Mouse (Mus musculus): ENCODE data around the gene 1700022I11Rik. TPM values are rescaled to one million over a fixed set of nuclear protein-coding genes. Genes with fewer than 3 reads are reported as not detected.

Gene 1700022I11Rik
- polyA plus RNA-seq, 1 experiment, result not detected

DNA sequence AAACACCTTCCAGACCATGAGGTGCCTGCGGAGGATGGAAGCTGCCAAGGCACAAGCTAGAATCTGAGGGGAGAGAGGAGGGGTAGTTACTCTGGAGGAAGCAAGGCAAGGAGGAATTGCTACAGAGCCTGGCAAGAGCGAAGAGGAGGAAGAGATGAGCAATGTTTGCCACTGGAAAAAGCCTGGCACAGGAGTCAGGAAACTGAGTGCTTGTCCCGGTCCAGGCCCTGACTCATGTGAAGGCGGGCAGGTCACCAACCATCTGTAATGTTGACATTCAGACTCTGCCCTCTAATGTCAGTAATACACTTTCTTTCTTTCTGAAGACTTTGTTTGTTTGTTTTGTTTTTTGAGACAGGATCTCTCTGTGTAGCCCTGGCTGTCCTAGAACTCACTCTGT is 48.8 kb downstream of the 1700022I11Rik start:
- TF ChIP-seq GATA1 (IDR thresholded peaks at IDR 0.05; ENCODE audit: low read length), result no peak

DNA sequence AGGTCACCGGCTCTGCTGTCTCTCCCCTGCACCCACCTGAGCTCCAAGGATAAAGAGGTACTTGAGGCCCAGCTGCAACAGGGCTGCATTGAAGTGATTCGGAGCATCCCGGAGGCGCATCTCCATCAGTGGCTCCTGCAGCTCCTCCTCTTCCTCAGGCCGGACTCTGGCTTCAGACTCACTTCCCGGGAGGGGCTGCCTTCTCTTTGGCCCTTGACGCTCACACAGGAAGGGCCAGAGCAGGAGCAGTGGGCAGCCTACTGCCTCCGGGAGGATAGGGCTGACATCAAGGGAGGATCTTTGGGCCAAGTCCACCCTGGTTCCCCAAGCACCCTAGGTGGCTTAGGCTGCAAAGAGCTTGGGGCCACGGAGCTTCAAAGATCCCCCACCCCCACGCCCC is 49.8 kb downstream of the 1700022I11Rik start:
- TF ChIP-seq GATA1 (IDR thresholded peaks at IDR 0.05; ENCODE audit: low read length), result no peak

DNA sequence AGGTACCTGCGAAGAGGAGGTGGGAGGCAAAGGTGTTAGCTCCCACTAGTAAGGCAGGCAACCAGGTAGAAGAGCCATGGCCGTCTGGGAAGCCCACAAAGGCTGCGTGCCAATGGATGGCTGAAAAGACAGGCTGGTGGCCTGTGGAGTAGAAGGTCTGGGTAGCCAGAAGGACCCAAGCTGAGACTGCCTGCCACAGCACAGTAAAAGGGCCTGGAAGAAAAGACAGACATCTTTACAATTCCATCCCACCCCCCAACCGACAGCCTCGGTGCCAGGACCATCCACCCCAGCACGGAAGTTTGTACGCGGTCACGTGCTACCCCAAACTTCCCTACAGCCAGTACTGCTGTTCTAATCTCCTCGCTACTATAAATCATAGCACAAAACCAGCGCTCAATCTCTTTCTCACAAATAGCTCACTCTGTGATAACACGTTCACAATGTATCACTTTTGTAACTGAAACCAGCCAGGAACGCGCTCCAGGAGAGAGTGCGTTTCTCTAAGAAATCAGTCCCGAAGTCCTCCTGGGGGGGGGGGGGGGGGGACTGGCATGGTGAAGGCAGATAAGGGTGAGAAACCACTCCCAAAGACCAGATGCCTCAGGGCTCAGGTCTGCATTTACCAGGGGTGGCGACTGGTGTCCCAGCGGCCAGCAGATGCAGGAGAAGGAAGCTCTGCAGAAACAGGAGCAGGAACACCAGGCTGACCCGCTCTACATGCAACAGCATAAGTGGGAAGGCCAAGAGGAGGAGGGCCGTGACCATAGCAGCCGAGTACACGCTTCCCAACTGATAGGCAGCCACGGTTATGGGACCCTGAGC is 50.4 kb downstream of the 1700022I11Rik start:
- no peak for TF ChIP-seq GATA1 (IDR thresholded peaks at IDR 0.05; ENCODE audit: low read length)

DNA sequence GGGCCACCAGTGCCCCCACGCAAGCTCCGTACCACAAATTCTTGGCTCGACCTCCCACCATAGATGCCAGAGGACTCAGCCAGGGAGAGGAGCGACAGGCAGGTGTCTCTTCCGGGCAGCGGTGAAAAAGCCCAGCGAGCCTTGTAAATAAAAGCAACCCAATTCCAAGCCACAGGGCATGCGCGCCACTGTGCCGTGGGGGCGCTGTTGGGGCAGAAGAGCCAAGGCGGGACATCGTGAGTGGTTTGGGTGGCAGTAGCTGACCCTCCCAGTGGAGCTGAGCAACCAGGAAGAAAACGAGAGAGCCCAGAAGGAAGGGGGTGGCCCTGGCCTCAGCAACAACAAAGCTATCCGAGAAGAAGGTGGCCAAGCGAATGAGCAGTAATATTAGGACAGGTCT is 51.5 kb downstream of the 1700022I11Rik start:
- TF ChIP-seq GATA1 (IDR thresholded peaks at IDR 0.05; ENCODE audit: low read length), result no peak

DNA sequence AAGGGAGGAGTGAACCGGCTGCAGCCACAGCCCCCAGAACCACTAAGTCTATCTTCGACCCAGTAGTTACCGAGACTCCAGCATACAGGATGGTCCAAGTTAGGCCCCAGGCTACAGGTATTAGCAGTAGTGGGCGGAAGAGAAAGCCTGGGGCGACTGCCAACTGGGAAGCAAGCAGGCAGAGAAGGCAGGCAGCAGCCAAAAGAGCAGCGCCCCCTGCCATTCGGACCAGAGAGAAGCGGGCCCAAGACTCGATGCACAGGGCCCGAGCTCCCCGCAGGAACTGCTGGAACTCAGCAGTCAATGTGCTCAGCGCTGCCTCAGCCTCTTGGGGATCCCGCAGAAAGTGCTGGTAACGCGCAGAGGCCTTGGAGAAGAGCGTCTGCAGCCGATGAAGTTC is 51.9 kb downstream of the 1700022I11Rik start:
- no peak for TF ChIP-seq GATA1 (IDR thresholded peaks at IDR 0.05; ENCODE audit: low read length)

DNA sequence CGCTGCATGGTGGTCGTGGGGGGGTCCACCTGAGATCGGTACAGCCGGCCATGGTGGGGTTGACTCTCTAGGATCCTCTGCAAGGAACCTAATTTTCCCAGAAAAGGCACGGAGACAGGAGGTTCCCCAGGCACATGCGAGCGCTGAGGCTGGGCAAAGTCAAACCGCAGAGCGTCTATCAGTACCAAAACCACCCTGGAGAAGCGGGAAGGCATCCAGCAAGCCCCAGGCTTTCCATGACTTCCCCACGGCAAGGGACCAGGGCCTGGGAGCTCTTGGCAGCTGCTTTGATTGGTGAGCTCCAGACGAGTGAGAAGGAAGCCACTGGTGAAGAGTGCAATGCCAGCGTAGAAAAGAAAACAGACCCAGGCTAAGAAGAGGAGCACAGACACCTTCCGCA is 55.3 kb downstream of the 1700022I11Rik start:
- no peak for TF ChIP-seq GATA1 (IDR thresholded peaks at IDR 0.05; ENCODE audit: low read length)

DNA sequence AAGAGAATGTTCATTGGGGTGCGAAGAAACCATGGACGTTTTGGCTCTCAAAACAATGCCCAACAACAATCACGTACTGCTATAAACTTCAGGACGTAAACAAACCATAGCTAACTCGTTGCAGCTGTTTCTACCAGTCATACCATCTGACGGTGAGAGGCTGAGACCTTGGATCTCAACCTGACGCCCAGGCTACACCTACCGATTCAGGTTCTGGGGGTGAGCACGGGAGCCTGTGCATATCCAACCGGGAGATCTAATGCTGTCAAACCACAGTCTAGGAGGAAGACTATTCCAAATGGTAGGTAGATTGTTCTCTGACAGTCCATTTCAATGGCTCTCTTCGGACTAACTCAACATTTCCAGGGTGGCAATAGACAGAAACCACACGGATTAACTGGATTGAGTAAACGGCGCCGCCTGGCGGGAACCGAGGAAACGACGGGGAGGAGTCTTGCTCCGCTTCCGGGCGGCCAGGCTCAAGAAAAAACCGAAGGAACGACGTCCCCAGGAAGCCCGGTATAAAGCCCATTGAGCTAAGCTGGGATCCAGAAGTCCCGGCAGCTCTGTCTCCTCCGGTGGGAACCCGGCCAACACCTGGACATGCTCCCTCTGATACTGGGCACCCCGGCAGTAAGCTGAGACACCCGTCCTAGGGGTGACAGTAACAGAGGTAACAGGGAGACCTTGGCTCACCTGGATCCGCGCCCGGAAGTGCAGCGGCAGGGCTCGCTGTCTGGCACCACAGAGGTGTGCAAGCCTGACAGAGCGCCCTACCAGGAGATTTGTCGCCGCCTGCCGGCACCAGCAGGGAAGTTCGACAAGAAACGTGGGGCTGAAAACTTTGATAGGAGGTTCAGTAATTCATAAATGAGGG is 55.9 kb downstream of the 1700022I11Rik start, which contains the start of gene Pigo:
TSS of gene Pigo (minus strand) at position 736 of the 877 bp plus-strand sequence.
- TF ChIP-seq GATA1 (IDR thresholded peaks at IDR 0.05; ENCODE audit: low read length), result no peak

DNA sequence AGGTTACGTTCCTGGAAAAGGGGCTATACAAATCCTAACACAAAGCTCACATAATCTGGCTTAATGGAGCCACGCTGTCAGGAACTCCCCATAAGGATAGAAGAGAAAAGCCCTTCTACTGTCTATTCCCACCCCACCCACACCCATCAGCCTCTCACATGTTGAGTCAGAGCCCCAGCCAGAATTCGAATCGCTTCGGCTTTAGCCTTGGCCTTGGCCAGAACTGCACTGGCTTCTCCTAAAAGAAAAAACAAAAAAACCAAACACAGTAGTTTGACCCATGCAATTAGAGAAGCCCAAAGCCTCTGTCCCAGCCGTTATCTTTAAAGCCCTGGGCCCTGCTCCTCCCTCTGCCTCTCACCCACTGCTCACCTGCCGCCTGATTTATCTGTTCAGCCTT is 59.7 kb downstream of the 1700022I11Rik start:
- TF ChIP-seq GATA1 (IDR thresholded peaks at IDR 0.05; ENCODE audit: low read length), result no peak

DNA sequence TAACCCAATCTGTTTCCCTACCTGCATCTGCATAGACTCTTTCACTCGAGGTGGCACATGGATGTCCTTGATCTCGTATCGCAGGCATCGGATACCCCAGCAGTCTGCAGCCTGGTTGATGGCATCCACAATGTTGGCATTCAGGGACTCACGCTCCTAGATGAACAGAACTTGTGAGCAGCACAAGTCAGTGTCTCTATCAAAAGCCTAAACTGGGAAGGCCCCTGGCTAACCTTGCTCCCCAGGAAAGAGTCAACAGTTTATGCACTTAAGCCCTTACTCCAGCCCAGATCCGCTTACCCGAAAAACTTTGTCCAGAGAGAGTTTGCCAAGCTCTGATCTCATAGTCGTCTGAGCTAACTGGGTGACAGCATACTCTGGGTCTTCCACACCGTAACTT is 60.3 kb downstream of the 1700022I11Rik start:
- TF ChIP-seq GATA1 (IDR thresholded peaks at IDR 0.05; ENCODE audit: low read length), result no peak

DNA sequence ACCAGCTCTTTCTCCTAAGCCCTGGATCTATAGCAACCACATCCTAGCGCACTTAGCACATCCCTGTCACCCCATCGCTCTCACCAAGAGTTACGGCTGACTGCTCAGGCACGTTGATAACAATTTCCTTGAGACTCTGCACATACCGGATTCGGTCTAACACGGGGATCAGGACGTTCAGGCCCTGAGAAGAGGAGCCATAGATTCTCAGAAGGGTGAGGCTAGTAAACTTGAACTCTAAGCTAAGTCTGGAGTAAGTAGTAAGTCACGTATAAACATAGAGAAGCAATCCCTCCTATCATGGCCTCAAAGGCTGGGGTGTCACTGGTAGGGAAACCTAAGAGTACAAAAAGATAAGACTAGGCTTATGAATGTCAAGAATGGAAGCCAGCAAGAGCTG is 60.9 kb downstream of the 1700022I11Rik start:
- TF ChIP-seq GATA1 (IDR thresholded peaks at IDR 0.05; ENCODE audit: low read length), result no peak

DNA sequence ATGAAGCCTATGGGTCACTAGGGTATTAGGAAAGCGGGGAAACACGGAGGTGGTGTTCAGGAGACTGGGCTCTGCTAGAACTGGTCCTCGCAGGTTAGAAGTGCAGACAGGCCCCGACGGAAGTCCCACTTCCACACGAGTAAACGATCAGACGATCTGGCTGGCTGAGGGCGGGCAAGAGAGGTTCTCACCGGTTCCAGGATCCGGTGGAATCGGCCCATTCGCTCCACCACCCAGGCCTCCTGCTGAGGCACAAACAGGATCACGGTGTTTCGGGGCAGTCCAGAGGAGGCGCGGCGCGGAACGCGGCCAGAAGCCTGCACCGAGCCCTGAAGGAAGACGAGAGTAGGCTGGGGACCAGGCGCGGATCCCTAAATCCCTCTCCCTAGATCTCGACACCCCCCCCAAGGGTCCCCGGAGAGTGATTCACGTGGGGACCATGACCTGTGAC is 61.4 kb downstream of the 1700022I11Rik start:
- TF ChIP-seq GATA1 (IDR thresholded peaks at IDR 0.05; ENCODE audit: low read length), result no peak

DNA sequence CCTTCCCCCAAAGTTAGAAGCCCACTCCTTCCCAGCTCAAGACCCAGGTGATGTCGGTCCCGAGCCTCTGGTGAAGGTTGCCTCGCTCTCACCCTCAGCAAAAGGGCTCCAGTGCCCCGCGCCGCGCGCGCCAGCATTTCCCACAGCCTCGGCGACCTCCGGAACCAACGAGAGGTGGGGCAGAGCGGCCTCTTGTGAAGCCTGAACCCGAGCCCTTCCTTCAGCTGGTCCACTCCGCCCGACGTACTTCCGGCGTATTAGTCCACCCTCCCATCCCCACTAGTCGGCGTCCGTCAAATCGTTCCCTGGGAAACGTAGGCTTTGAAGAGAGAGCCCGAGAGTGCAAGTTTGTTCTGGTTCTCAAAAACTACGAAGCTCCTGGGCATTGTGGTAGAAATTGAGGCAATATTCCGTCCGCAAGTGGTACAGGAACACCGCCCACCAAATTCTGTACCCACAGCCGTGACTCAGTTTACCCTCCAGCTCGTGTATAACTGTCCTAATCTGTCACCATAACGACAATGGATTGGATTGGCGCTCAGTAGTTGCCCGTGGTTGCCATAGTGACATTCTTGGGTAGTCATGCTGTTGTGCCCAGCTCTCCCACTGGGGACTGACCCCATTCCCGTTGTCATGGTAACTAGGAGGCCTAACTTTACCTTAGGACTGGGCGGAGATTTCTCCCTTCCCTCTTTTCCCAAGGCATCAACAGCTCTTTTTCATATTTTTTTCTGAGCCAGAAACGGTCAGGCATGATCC is 62.0 kb downstream of the 1700022I11Rik start, which contains the start of gene Stoml2:
TSS of gene Stoml2 (minus strand) at position 474 of the 759 bp plus-strand sequence.
- TF ChIP-seq GATA1 (IDR thresholded peaks at IDR 0.05; ENCODE audit: low read length), result no peak

DNA sequence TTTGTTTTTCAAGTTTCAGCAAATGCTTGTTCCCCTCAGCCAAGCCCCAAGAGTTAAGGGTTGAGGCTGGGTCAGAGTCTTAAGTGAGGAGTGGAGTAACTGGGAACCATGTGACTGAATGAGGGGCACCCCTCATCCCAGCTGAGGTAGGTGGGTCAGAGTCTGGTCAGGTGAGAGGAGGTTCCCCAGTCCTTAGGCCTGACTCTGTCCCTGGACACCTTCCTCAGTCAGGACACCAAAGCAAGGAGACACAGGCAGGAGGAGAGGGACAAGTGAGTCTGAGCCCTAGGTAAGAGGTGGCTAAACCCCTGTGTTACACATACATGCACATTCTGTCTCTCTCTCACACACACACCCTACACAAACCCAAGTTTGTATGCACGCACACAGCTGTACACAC is 63.1 kb downstream of the 1700022I11Rik start:
- TF ChIP-seq GATA1 (IDR thresholded peaks at IDR 0.05; ENCODE audit: low read length), result no peak

Other genes with a start within 250 kb of the 1700022I11Rik start
- gene 4930578G10Rik, start 234.1 kb upstream of the 1700022I11Rik start, polyA plus RNA-seq (2012), result not detected in 2 replicates
- gene Ccl19, start 213.0 kb upstream of the 1700022I11Rik start, polyA plus RNA-seq (2012), result not detected in 2 replicates
- gene Ccl21a, start 195.6 kb upstream of the 1700022I11Rik start, polyA plus RNA-seq (2012), result not detected in 2 replicates
- gene Fam205a1, start 115.7 kb upstream of the 1700022I11Rik start, polyA plus RNA-seq (2012), result 0.02 and 0.05 TPM in 2 replicates
- gene Gm12394, start 112.8 kb upstream of the 1700022I11Rik start, polyA plus RNA-seq (2012), result 0.02 TPM in 1 of 2 replicates, not detected in the other
- gene Fam205c, start 95.4 kb upstream of the 1700022I11Rik start, polyA plus RNA-seq (2012), result not detected in 2 replicates
- gene Phf24, start 52.9 kb upstream of the 1700022I11Rik start, polyA plus RNA-seq (2012), result 0.04 and 0.11 TPM in 2 replicates
- 0.63 and 0.84 TPM in 2 replicates for gene Dnajb5, start 19.8 kb upstream of the 1700022I11Rik start, polyA plus RNA-seq (2012)
- gene Vcp, start 30.9 kb downstream of the 1700022I11Rik start, polyA plus RNA-seq (2012), result 276 and 427 TPM in 2 replicates
- 5.6 and 8.7 TPM in 2 replicates for gene Fancg, start 40.9 kb downstream of the 1700022I11Rik start, polyA plus RNA-seq (2012)
- gene Pigo, start 56.2 kb downstream of the 1700022I11Rik start, polyA plus RNA-seq (2012), result 8.1 and 14.8 TPM in 2 replicates
- gene Stoml2, start 62.1 kb downstream of the 1700022I11Rik start, polyA plus RNA-seq (2012), result 193 and 244 TPM in 2 replicates
- gene Fam214b, start 76.6 kb downstream of the 1700022I11Rik start, polyA plus RNA-seq (2012), result 13.8 and 15.6 TPM in 2 replicates
- gene Unc13b, start 89.3 kb downstream of the 1700022I11Rik start, polyA plus RNA-seq (2012), result 0.16 TPM in 1 of 2 replicates, not detected in the other

All from G1E-ER4 (cell line).